Mouse (Mus musculus) embryonic facial prominence, embryonic 15.5 days (tissue): ENCODE data around the gene Peli2. TPM values are rescaled to one million over a fixed set of nuclear protein-coding genes. Genes with fewer than 3 reads are reported as not detected.
"Not testable (repeated sequence)": the region's sequence is repeated elsewhere in the genome, so short reads cannot be mapped to it uniquely, and the experiment has no call there.

ENCODE experiments used
- ATAC-seq: fragments of 200-750 bp; cut with Nextera tagmentation; 2 replicates; pipeline ENCODE4 v1.8.0; 2017; ENCODE audit warnings: low read depth, moderate TSS enrichment; ENCODE audit not compliant: insufficient number of reproducible peaks, low FRiP score, low TSS enrichment
- H3K27ac ChIP-seq: fragments of 300-500 bp; sonication (generic); replicated peaks from 2 replicates; pipeline ENCODE4 v1.5.1; 2015; ENCODE audit warnings: mild to moderate bottlenecking, inconsistent platforms
- H3K27me3 ChIP-seq: fragments of 300-500 bp; sonication (generic); 2 replicates; pipeline ENCODE4 v1.6.1; 2015; ENCODE audit warnings: inconsistent platforms
- H3K36me3 ChIP-seq: fragments of 300-500 bp; sonication (generic); 2 replicates; pipeline ENCODE4 v1.6.1; 2015; ENCODE audit warnings: mild to moderate bottlenecking, inconsistent platforms
- H3K4me1 ChIP-seq: fragments of 300-500 bp; sonication (generic); 2 replicates; pipeline ENCODE4 v1.6.1; 2015; ENCODE audit warnings: inconsistent platforms
- H3K4me2 ChIP-seq: fragments of 300-500 bp; sonication (generic); replicated peaks from 2 replicates; pipeline ENCODE4 v1.6.1; 2015; ENCODE audit warnings: mild to moderate bottlenecking, inconsistent platforms
- H3K4me3 ChIP-seq: fragments of 300-500 bp; sonication (generic); replicated peaks from 2 replicates; pipeline ENCODE4 v1.5.1; 2015; ENCODE audit warnings: mild to moderate bottlenecking, inconsistent platforms
- H3K9ac ChIP-seq: fragments of 300-500 bp; sonication (generic); 2 replicates; pipeline ENCODE4 v1.6.1; 2015; ENCODE audit warnings: inconsistent platforms
- H3K9me3 ChIP-seq: fragments of 300-500 bp; sonication (generic); replicated peaks from 2 replicates; pipeline ENCODE4 v1.6.1; 2016; ENCODE audit warnings: inconsistent platforms
- WGBS: fragments of 180-500 bp; shearing (Covaris S2); methylation state at CpG from one replicate; pipeline ENCODE4 v1.1.7; 2015; 5-methylcytosine and 5-hydroxymethylcytosine counted together
- polyA plus RNA-seq: library from polyadenylated mRNA; unstranded; fragments of >200 nt; fragmentation: Nextera tagmentation; extraction: Ambion mirVana; gene quantifications from 2 replicates; pipeline ENCODE4 v1.2.1, GENCODE M21; 2015

The Peli2 gene
- polyA plus RNA-seq = 6.5 and 7.1 TPM in 2 replicates

- Histone ChIP-seq H3K36me3 (no peaks in the 10 kb centered on the region), H3K4me1 (peaks cover 32% of the 10 kb centered on the region), H3K4me3 (peak within 1 kb of the TSS; percentile 66), H3K27me3 (peaks cover 3% of the 10 kb centered on the region; the same call in 1 of the 2 replicates), H3K27ac (peak within 1 kb of the TSS; percentile 78), H3K9me3 (no peaks in the 10 kb centered on the region), H3K4me2 (peak within 1 kb of the TSS; percentile 90), H3K9ac (peak within 1 kb of the TSS; percentile 53)
- peak; percentile 85 for ATAC-seq
- WGBS = 0% methylated on average over 92 of the region's 117 CpGs
Measured at GRCm38 (mm10) chr14:48120752-48121528, at the start of gene Peli2. Gene Peli2, plus strand, starts transcription at chr14:48120823.

- 74% methylated on average over 4 of the region's 4 CpGs for WGBS
- Histone ChIP-seq H3K27me3 (no peaks in the 10 kb centered on the region), H3K4me2 (no peak overlapping the region), H3K9me3 (no peaks in the 10 kb centered on the region), H3K27ac (no peak overlapping the region), H3K9ac (no peak overlapping the region), H3K36me3 (no peaks in the 10 kb centered on the region), H3K4me3 (no peak overlapping the region), H3K4me1 (no peaks in the 10 kb centered on the region)
- no peak for ATAC-seq
Measured at GRCm38 (mm10) chr14:48072104-48072503, 48.5 kb upstream of the Peli2 start.

GRCm38 (mm10) chr14:48073247-48074161 is 47.1 kb upstream of the Peli2 start:
- no peak overlapping the region for H3K4me2 ChIP-seq
- H3K36me3 ChIP-seq = no peaks in the 10 kb centered on the region
- no peak for ATAC-seq
- no peak overlapping the region for H3K9ac ChIP-seq
- 44% methylated on average over 24 of the region's 24 CpGs for WGBS
- no peak overlapping the region for H3K4me3 ChIP-seq
- no peaks in the 10 kb centered on the region for H3K9me3 ChIP-seq
- no peaks in the 10 kb centered on the region for H3K27me3 ChIP-seq
- no peak overlapping the region for H3K27ac ChIP-seq
- no peaks in the 10 kb centered on the region for H3K4me1 ChIP-seq

GRCm38 (mm10) chr14:48079574-48079973 is 41.0 kb upstream of the Peli2 start:
- H3K4me2 ChIP-seq, H3K27me3 ChIP-seq, ATAC-seq, H3K27ac ChIP-seq, H3K9me3 ChIP-seq, H3K36me3 ChIP-seq, H3K4me3 ChIP-seq, H3K9ac ChIP-seq: not testable (repeated sequence)
- WGBS = 93% methylated on average over 17 of the region's 17 CpGs
- H3K4me1 ChIP-seq = peaks cover 10% of the 10 kb centered on the region; the same call in 1 of the 2 replicates

- no peak for ATAC-seq
- H3K27ac ChIP-seq = peak overlapping the region; percentile 41
- H3K4me3 ChIP-seq = no peak overlapping the region
- H3K9me3 ChIP-seq = no peaks in the 10 kb centered on the region
- no peaks in the 10 kb centered on the region for H3K36me3 ChIP-seq
- no peaks in the 10 kb centered on the region for H3K27me3 ChIP-seq
- H3K4me1 ChIP-seq = peaks cover 12% of the 10 kb centered on the region; the same call in 1 of the 2 replicates
- WGBS = 23% methylated on average over 14 of the region's 14 CpGs
- H3K9ac ChIP-seq = no peak overlapping the region
- no peak overlapping the region for H3K4me2 ChIP-seq
Measured at GRCm38 (mm10) chr14:48083836-48084812, 36.5 kb upstream of the Peli2 start.

GRCm38 (mm10) chr14:48086682-48087297 is 33.8 kb upstream of the Peli2 start:
- Histone ChIP-seq H3K9ac (no peak overlapping the region), H3K36me3 (no peaks in the 10 kb centered on the region), H3K27me3 (no peaks in the 10 kb centered on the region), H3K9me3 (no peaks in the 10 kb centered on the region), H3K4me2 (no peak overlapping the region), H3K27ac (no peak overlapping the region), H3K4me1 (peaks cover 12% of the 10 kb centered on the region; the same call in 1 of the 2 replicates), H3K4me3 (no peak overlapping the region)
- 42% methylated on average over 7 of the region's 7 CpGs for WGBS
- no peak for ATAC-seq

GRCm38 (mm10) chr14:48087298-48087830 is 33.3 kb upstream of the Peli2 start:
- H3K4me1 ChIP-seq = peaks cover 12% of the 10 kb centered on the region; the same call in 1 of the 2 replicates
- WGBS = 61% methylated on average over 8 of the region's 8 CpGs
- no peak for ATAC-seq
- no peak overlapping the region for H3K9ac ChIP-seq
- H3K36me3 ChIP-seq = no peaks in the 10 kb centered on the region
- no peaks in the 10 kb centered on the region for H3K27me3 ChIP-seq
- H3K9me3 ChIP-seq = no peaks in the 10 kb centered on the region
- no peak overlapping the region for H3K4me3 ChIP-seq
- no peak overlapping the region for H3K4me2 ChIP-seq
- no peak overlapping the region for H3K27ac ChIP-seq

GRCm38 (mm10) chr14:48090465-48090864 is 30.2 kb upstream of the Peli2 start:
- Histone ChIP-seq H3K9me3 (no peaks in the 10 kb centered on the region), H3K27ac (no peak overlapping the region), H3K4me1 (no peaks in the 10 kb centered on the region), H3K27me3 (no peaks in the 10 kb centered on the region), H3K4me2 (no peak overlapping the region), H3K4me3 (no peak overlapping the region), H3K9ac (no peak overlapping the region), H3K36me3 (no peaks in the 10 kb centered on the region)
- WGBS = 46% methylated on average over 4 of the region's 4 CpGs
- ATAC-seq = no peak

GRCm38 (mm10) chr14:48091160-48091559 is 29.5 kb upstream of the Peli2 start:
- H3K27me3 ChIP-seq = no peaks in the 10 kb centered on the region
- ATAC-seq = no peak
- WGBS = 53% methylated on average over 8 of the region's 8 CpGs
- no peaks in the 10 kb centered on the region for H3K9me3 ChIP-seq
- H3K36me3 ChIP-seq = no peaks in the 10 kb centered on the region
- H3K9ac ChIP-seq = no peak overlapping the region
- H3K4me1 ChIP-seq = no peaks in the 10 kb centered on the region
- H3K4me3 ChIP-seq = no peak overlapping the region
- H3K27ac ChIP-seq = no peak overlapping the region
- no peak overlapping the region for H3K4me2 ChIP-seq

GRCm38 (mm10) chr14:48098253-48098652 is 22.4 kb upstream of the Peli2 start:
- Histone ChIP-seq H3K4me2 (no peak overlapping the region), H3K9ac (no peak overlapping the region), H3K9me3 (no peaks in the 10 kb centered on the region), H3K27me3 (no peaks in the 10 kb centered on the region), H3K27ac (no peak overlapping the region), H3K36me3 (no peaks in the 10 kb centered on the region), H3K4me3 (no peak overlapping the region), H3K4me1 (0 out of 2 replicates have a peak, but pooled peaks cover 5% of the 10 kb centered on the region)
- 65% methylated on average over 6 of the region's 6 CpGs for WGBS
- ATAC-seq = no peak
